In the genomic region with DNA sequence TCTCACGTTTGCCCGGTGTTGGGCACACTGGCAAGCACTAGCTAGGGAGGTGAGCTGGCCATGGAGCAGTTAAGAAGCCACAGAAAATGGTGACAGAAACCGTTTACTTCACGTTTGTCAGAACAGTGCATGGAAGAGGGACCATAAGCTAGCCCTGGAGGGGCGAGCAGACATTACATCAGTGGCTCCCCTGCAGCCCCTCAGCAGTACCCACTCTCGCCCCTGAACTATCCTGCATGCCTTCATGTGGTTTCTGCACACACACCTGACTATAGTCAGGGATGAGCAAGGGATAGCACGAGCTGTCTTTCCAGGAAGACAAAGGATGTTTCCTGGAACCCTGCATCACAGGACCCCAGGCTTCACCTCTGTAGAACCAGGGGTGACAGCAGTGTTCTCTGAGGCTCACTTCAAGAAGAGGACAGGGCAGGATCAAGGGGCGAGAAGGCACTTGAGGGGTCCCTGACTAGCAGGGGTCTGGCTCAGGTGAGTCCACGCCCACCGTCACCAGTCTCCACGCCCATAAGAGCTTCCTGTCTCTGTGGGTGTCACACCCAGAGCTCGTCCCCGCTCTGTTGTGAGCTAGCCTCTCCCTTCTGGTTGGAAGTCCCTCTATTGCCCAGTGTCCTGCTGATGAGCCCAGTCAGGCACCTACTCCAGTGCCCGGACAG, we compare ENCODE assay signal across 9 mouse cellular contexts. TPM values are rescaled to one million over a fixed set of nuclear protein-coding genes. Genes with fewer than 3 reads are reported as not detected.
DNase-seq lines count a peak whose midpoint lies in the region; ATAC-seq and TF ChIP-seq lines count a peak whose summit lies in the region.
"Had no signal": no experiment of that assay in that cellular context is flagged by ENCODE, and none has a peak within 500 bp of the region (broad histone marks: within the 10 kb centered on the region; RNA-seq: fewer than 3 reads in every experiment).

No protein-coding gene starts in this region.

- TF ChIP-seq CTCF in forebrain, postnatal 0 days (IDR thresholded peaks at IDR 0.05; ENCODE audit: low read depth) = no peak
- no peak for TF ChIP-seq CTCF in lung, postnatal 0 days (IDR thresholded peaks at IDR 0.05)

- no peak overlapping the region for H3K4me3 ChIP-seq in forebrain, embryonic 15.5 days
- H3K4me3 ChIP-seq in forebrain, postnatal 0 days (ENCODE audit: low read depth, low read length) = no peak overlapping the region
- H3K4me3 ChIP-seq in kidney, embryonic 16.5 days (ENCODE audit: low read length) = no peak overlapping the region
- H3K4me3 ChIP-seq in intestine, embryonic 16.5 days (ENCODE audit: low read length) = no peak overlapping the region
- H3K4me3 ChIP-seq in lung, postnatal 0 days (ENCODE audit: low read depth, low read length) = no peak overlapping the region
- H3K4me3 ChIP-seq: liver, embryonic 15.5 days had no signal

- H3K9me3 ChIP-seq in forebrain, embryonic 15.5 days = no peaks in the 10 kb centered on the region
- H3K9me3 ChIP-seq in forebrain, postnatal 0 days (ENCODE audit: low read length) = no peaks in the 10 kb centered on the region
- no peaks in the 10 kb centered on the region for H3K9me3 ChIP-seq in kidney, embryonic 16.5 days (ENCODE audit: low read length)
- H3K9me3 ChIP-seq in intestine, embryonic 16.5 days (ENCODE audit: control insufficient read depth, low read length) = no peaks in the 10 kb centered on the region
- no peaks in the 10 kb centered on the region for H3K9me3 ChIP-seq in lung, postnatal 0 days (ENCODE audit: low read length)
- H3K9me3 ChIP-seq: liver, embryonic 15.5 days had no signal

- DNase-seq in forebrain, postnatal 0 days = no peak
- no peak for DNase-seq in kidney, adult 8-10 months
- DNase-seq in CD4-positive, CD25-positive, alpha-beta regulatory T cell, adult 2 months (ENCODE audit: low read depth, low spot score) = peak; percentile 51
- DNase-seq in lung, postnatal 0 days (ENCODE audit: low spot score) = no peak
- DNase-seq in yolk sac, embryonic 10.5 days (ENCODE audit: low spot score) = no peak

- ATAC-seq in forebrain, embryonic 15.5 days (replicated peaks) = peak; percentile 51; the same call in 1 of the 2 replicates
- no peak for ATAC-seq in forebrain, postnatal 0 days
- ATAC-seq in kidney, embryonic 16.5 days (ENCODE audit: low FRiP score, low TSS enrichment) = peak; percentile 53; the same call in 1 of the 2 replicates
- ATAC-seq in intestine, embryonic 16.5 days = peak; percentile 32
- no peak for ATAC-seq in lung, postnatal 0 days

- no peak for TF ChIP-seq EP300 in lung, postnatal 0 days (IDR thresholded peaks at IDR 0.05)

- no peak overlapping the region for H3K27ac ChIP-seq in forebrain, embryonic 15.5 days (replicated peaks)
- H3K27ac ChIP-seq in forebrain, postnatal 0 days (ENCODE audit: low read depth, low read length) = no peak overlapping the region
- H3K27ac ChIP-seq in kidney, embryonic 16.5 days (ENCODE audit: low read length) = no peak overlapping the region
- H3K27ac ChIP-seq in intestine, embryonic 16.5 days (ENCODE audit: low read length) = no peak overlapping the region
- no peak overlapping the region for H3K27ac ChIP-seq in lung, postnatal 0 days (ENCODE audit: low read length)
- H3K27ac ChIP-seq: liver, embryonic 15.5 days had no signal

- H3K4me1 ChIP-seq in forebrain, embryonic 15.5 days = peaks cover 8% of the 10 kb centered on the region
- no peaks in the 10 kb centered on the region for H3K4me1 ChIP-seq in forebrain, postnatal 0 days (ENCODE audit: insufficient read depth)
- H3K4me1 ChIP-seq in kidney, embryonic 16.5 days (ENCODE audit: insufficient read depth, low read length) = 0 out of 2 replicates have a peak, but pooled peaks cover 4% of the 10 kb centered on the region
- 0 out of 2 replicates have a peak, but pooled peaks cover 3% of the 10 kb centered on the region for H3K4me1 ChIP-seq in intestine, embryonic 16.5 days (ENCODE audit: control insufficient read depth, insufficient read depth, low read length)
- no peaks in the 10 kb centered on the region; the same call in 1 of the 2 replicates for H3K4me1 ChIP-seq in lung, postnatal 0 days (ENCODE audit: insufficient read depth, low read depth, low read length)
- H3K4me1 ChIP-seq: liver, embryonic 15.5 days had no signal

- H3K4me2 ChIP-seq in forebrain, embryonic 15.5 days (replicated peaks) = no peak overlapping the region
- no peak overlapping the region for H3K4me2 ChIP-seq in forebrain, postnatal 0 days (ENCODE audit: low read depth)
- no peak overlapping the region for H3K4me2 ChIP-seq in kidney, embryonic 16.5 days (replicated peaks; ENCODE audit: low read depth, low read length)
- H3K4me2 ChIP-seq in intestine, embryonic 16.5 days (ENCODE audit: low read depth, low read length) = no peak overlapping the region
- no peak overlapping the region for H3K4me2 ChIP-seq in lung, postnatal 0 days (replicated peaks; ENCODE audit: low read depth, low read length)
- H3K4me2 ChIP-seq: liver, embryonic 15.5 days had no signal

- H3K36me3 ChIP-seq in forebrain, embryonic 15.5 days = no peaks in the 10 kb centered on the region
- H3K36me3 ChIP-seq in forebrain, postnatal 0 days (ENCODE audit: insufficient read depth) = no peaks in the 10 kb centered on the region
- H3K36me3 ChIP-seq in kidney, embryonic 16.5 days (ENCODE audit: insufficient read depth, low read length) = no peaks in the 10 kb centered on the region
- no peaks in the 10 kb centered on the region for H3K36me3 ChIP-seq in intestine, embryonic 16.5 days (ENCODE audit: control insufficient read depth, insufficient read depth, low read length)
- H3K36me3 ChIP-seq in lung, postnatal 0 days (ENCODE audit: insufficient read depth, low read length) = no peaks in the 10 kb centered on the region
- H3K36me3 ChIP-seq: liver, embryonic 15.5 days had no signal

- WGBS in forebrain, embryonic 15.5 days = 76% methylated on average over 14 of the region's 14 CpGs
- WGBS in forebrain, postnatal 0 days = 76% methylated on average over 14 of the region's 14 CpGs
- 82% methylated on average over 14 of the region's 14 CpGs for WGBS in kidney, embryonic 16.5 days
- 80% methylated on average over 14 of the region's 14 CpGs for WGBS in intestine, embryonic 16.5 days
- 73% methylated on average over 14 of the region's 14 CpGs for whole genome bisulfite sequencing in lung, postnatal 0 days

- H3K27me3 ChIP-seq in forebrain, embryonic 15.5 days = no peaks in the 10 kb centered on the region; the same call in 1 of the 2 replicates
- H3K27me3 ChIP-seq in forebrain, postnatal 0 days (ENCODE audit: insufficient read depth, low read length) = peaks cover 17% of the 10 kb centered on the region
- H3K27me3 ChIP-seq in kidney, embryonic 16.5 days (ENCODE audit: insufficient read depth, low read length) = no peaks in the 10 kb centered on the region
- no peaks in the 10 kb centered on the region for H3K27me3 ChIP-seq in intestine, embryonic 16.5 days (replicated peaks; ENCODE audit: control insufficient read depth, insufficient read depth, low read length)
- H3K27me3 ChIP-seq in lung, postnatal 0 days (replicated peaks; ENCODE audit: insufficient read depth, low read length) = no peaks in the 10 kb centered on the region
- H3K27me3 ChIP-seq: liver, embryonic 15.5 days had no signal

- no peak overlapping the region for H3K9ac ChIP-seq in forebrain, embryonic 15.5 days (replicated peaks)
- no peak overlapping the region for H3K9ac ChIP-seq in forebrain, postnatal 0 days
- H3K9ac ChIP-seq in kidney, embryonic 16.5 days (replicated peaks; ENCODE audit: low read length) = no peak overlapping the region
- no peak overlapping the region for H3K9ac ChIP-seq in intestine, embryonic 16.5 days (ENCODE audit: low read depth, low read length)
- no peak overlapping the region for H3K9ac ChIP-seq in lung, postnatal 0 days (replicated peaks; ENCODE audit: low read depth)
- H3K9ac ChIP-seq: liver, embryonic 15.5 days had no signal

RNA-seq across cellular contexts. Expression of a gene that starts 35.6 kb away (rescaled TPM):
- 0.05 and 0.14 TPM in 2 replicates for polyA plus RNA-seq in forebrain, embryonic 15.5 days (2015; fragmentation: Nextera tagmentation; extraction: Ambion mirVana)
- total RNA-seq in forebrain, postnatal 0 days (2014; rRNA removed) = 0.38 and 0.76 TPM in 2 replicates
- polyA plus RNA-seq in forebrain, postnatal 0 days (2015; fragmentation: Nextera tagmentation; extraction: Ambion mirVana) = 0.18 and 0.21 TPM in 2 replicates
- 1.00 and 1.0 TPM in 2 replicates for polyA plus RNA-seq in kidney, embryonic 16.5 days (2015; fragmentation: Nextera tagmentation; extraction: Ambion mirVana)
- polyA plus RNA-seq in intestine, embryonic 16.5 days (2015; fragmentation: Nextera tagmentation; extraction: Ambion mirVana) = 4.6 and 4.8 TPM in 2 replicates
- 1.5 TPM in 2 replicates for polyA plus RNA-seq in lung, postnatal 0 days (2015; fragmentation: Nextera tagmentation; extraction: Ambion mirVana)

Comparison
In these comparisons a context has a peak if more than half of its experiments do, and no peak if none do; other contexts are left out.
1. ATAC-seq: peak in forebrain, embryonic 15.5 days (single experiment), kidney, embryonic 16.5 days (single experiment) and intestine, embryonic 16.5 days (single experiment); none in forebrain, postnatal 0 days (single experiment) and lung, postnatal 0 days (single experiment).